11 mouse cellular contexts compared by ENCODE assay signal in the genomic region with DNA sequence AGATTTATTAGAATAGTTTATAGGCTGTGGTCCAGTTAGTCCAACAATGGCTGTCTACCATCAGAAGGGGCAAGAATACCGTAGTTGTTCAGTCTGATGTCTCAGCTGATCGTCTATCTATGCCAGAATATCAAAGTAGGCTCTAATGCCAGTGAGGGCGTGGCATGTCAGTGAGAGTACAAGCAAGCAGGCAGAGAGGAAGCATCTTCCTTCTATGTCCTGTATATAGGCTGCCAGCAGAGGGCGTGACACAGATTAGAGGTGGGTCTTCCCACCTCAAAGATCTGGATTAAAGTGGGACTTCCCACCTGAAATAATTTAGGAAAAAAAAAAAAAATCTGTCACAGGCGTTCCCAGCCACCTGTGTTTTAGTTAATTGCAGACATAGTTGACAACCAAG. TPM values are rescaled to one million over a fixed set of nuclear protein-coding genes. Genes with fewer than 3 reads are reported as not detected.
A peak's percentile ranks its signal among the peaks of the same experiment; 100 is the strongest.
DNase-seq lines count a peak whose midpoint lies in the region; ATAC-seq and TF ChIP-seq lines count a peak whose summit lies in the region.
"Had no signal": no experiment of that assay in that cellular context is flagged by ENCODE, and none has a peak within 500 bp of the region (broad histone marks: within the 10 kb centered on the region; RNA-seq: fewer than 3 reads in every experiment).

No protein-coding gene starts in this region.

- peak; percentile 53 for TF ChIP-seq CTCF in heart, adult 2 months (IDR thresholded peaks at IDR 0.05)

- H3K9me3 ChIP-seq in embryonic facial prominence, embryonic 11.5 days (replicated peaks; ENCODE audit: control insufficient read depth, low read length), result no peaks in the 10 kb centered on the region
- H3K9me3 ChIP-seq: forebrain, embryonic 15.5 days had no signal

- H3K27me3 ChIP-seq in heart, adult 2 months (ENCODE audit: control insufficient read depth, insufficient read depth, low read length), result no peaks in the 10 kb centered on the region
- H3K27me3 ChIP-seq in embryonic facial prominence, embryonic 11.5 days (ENCODE audit: control insufficient read depth, insufficient read depth, low read length), result no peaks in the 10 kb centered on the region
- no peaks in the 10 kb centered on the region for H3K27me3 ChIP-seq in splenic B cell, adult 2 months (ENCODE audit: control insufficient read depth, insufficient read depth, low read length, poor library complexity, severe bottlenecking)
- H3K27me3 ChIP-seq: forebrain, embryonic 15.5 days had no signal

- DNase-seq in heart, adult 2 months, result no peak
- no peak for DNase-seq in heart, postnatal 4 days
- DNase-seq in testis, postnatal 10 days (ENCODE audit: low spot score), result peak; percentile 53
- no peak for DNase-seq in testis, postnatal 14 days (ENCODE audit: low spot score)
- peak; percentile 35 for DNase-seq in embryonic facial prominence, embryonic 11.5 days (ENCODE audit: low spot score)
- peak; percentile 56 for DNase-seq in splenic B cell, adult 2 months (ENCODE audit: low read depth, low spot score)
- no peak for DNase-seq in cerebellum, adult 8-10 months
- DNase-seq in urinary bladder, adult 18-20 months (ENCODE audit: low spot score in 2 of 2), result no peak
- DNase-seq: layer of hippocampus, postnatal 36 days had no signal

- H3K79me2 ChIP-seq in heart, adult 2 months (replicated peaks; ENCODE audit: control insufficient read depth, insufficient read depth, low read length), result no peaks in the 10 kb centered on the region

- TF ChIP-seq EP300 in heart, adult 2 months (IDR thresholded peaks at IDR 0.05; ENCODE audit: insufficient read depth, low read depth, low read length), result no peak

- H3K36me3 ChIP-seq in heart, adult 2 months (ENCODE audit: control insufficient read depth, insufficient read depth, low read length), result peaks cover 2% of the 10 kb centered on the region; the same call in 1 of the 2 replicates
- no peaks in the 10 kb centered on the region for H3K36me3 ChIP-seq in embryonic facial prominence, embryonic 11.5 days (replicated peaks; ENCODE audit: control insufficient read depth, insufficient read depth, low read depth, low read length)
- H3K36me3 ChIP-seq in splenic B cell, adult 2 months (ENCODE audit: control insufficient read depth, insufficient read depth, low read length, poor library complexity, severe bottlenecking), result peaks cover 14% of the 10 kb centered on the region

- no peak for TF ChIP-seq POLR2A in heart, adult 2 months (IDR thresholded peaks at IDR 0.05; ENCODE audit: insufficient read depth, low read depth, low read length)

- intact Hi-C loops in heart, adult 2 months (cut with DNase I), result no loop called here

- 42% methylated on average over 5 of the region's 5 CpGs for WGBS in heart, adult 2 months
- 34% methylated on average over 5 of the region's 5 CpGs for WGBS in embryonic facial prominence, embryonic 11.5 days

- no peak for ATAC-seq in embryonic facial prominence, embryonic 11.5 days (replicated peaks; ENCODE audit: insufficient number of reproducible peaks, low FRiP score, low TSS enrichment, low read depth)
- ATAC-seq: forebrain, embryonic 15.5 days had no signal

- H3K4me3 ChIP-seq in heart, adult 2 months, result no peak overlapping the region
- H3K4me3 ChIP-seq in embryonic facial prominence, embryonic 11.5 days (ENCODE audit: low read depth, low read length), result no peak overlapping the region
- H3K4me3 ChIP-seq: forebrain, embryonic 15.5 days; myocyte had no signal

- peaks cover 2% of the 10 kb centered on the region; the same call in 1 of the 2 replicates for H3K4me1 ChIP-seq in heart, adult 2 months (ENCODE audit: control insufficient read depth, insufficient read depth, low read length)
- no peaks in the 10 kb centered on the region for H3K4me1 ChIP-seq in embryonic facial prominence, embryonic 11.5 days (ENCODE audit: control insufficient read depth, insufficient read depth, low read length)
- H3K4me1 ChIP-seq: forebrain, embryonic 15.5 days had no signal

- no peak overlapping the region for H3K9ac ChIP-seq in heart, adult 2 months (ENCODE audit: low read depth, low read length)
- H3K9ac ChIP-seq in embryonic facial prominence, embryonic 11.5 days (replicated peaks; ENCODE audit: low read length), result no peak overlapping the region
- H3K9ac ChIP-seq: forebrain, embryonic 15.5 days had no signal

- H3K27ac ChIP-seq in heart, adult 2 months, result no peak overlapping the region
- no peak overlapping the region for H3K27ac ChIP-seq in embryonic facial prominence, embryonic 11.5 days (replicated peaks; ENCODE audit: low read depth, low read length)
- H3K27ac ChIP-seq: forebrain, embryonic 15.5 days had no signal

- H3K4me2 ChIP-seq in embryonic facial prominence, embryonic 11.5 days (ENCODE audit: low read depth, low read length), result no peak overlapping the region
- H3K4me2 ChIP-seq: forebrain, embryonic 15.5 days had no signal

RNA-seq across cellular contexts. Expression of a gene that starts 7.5 kb away (rescaled TPM):
- 1 to 10 TPM; 5.7 to 8.6 TPM for total RNA-seq in heart, adult 2 months (2021)
- 12.3 and 15.3 TPM in 2 replicates for polyA plus RNA-seq in heart, adult 2 months (2012; rRNA removed)
- total RNA-seq in heart, postnatal 4 days (2021), result 10 to 100 TPM; 13.3 to 15.4 TPM
- polyA plus RNA-seq in embryonic facial prominence, embryonic 11.5 days (2014; fragmentation: Nextera tagmentation; extraction: Ambion mirVana), result 36.1 and 39.0 TPM in 2 replicates

RNA-seq across cellular contexts. Expression of a gene that starts 7.6 kb away (rescaled TPM):
- total RNA-seq in heart, adult 2 months (2021), result 1 to 10 TPM; 1.2 to 1.5 TPM
- 3.5 and 3.7 TPM in 2 replicates for polyA plus RNA-seq in heart, adult 2 months (2012; rRNA removed)
- total RNA-seq in heart, postnatal 4 days (2021), result 1 to 10 TPM; 4.0 to 4.2 TPM
- polyA plus RNA-seq in embryonic facial prominence, embryonic 11.5 days (2014; fragmentation: Nextera tagmentation; extraction: Ambion mirVana), result 13.9 and 17.7 TPM in 2 replicates

RNA-seq across cellular contexts. Expression of a gene that starts 21.6 kb away (rescaled TPM):
- total RNA-seq in heart, adult 2 months (2021), result 1 to 10 TPM; 3.9 to 4.8 TPM
- polyA plus RNA-seq in heart, adult 2 months (2012; rRNA removed), result 4.0 and 4.3 TPM in 2 replicates
- 1 to 10 TPM; 1.3 to 2.2 TPM for total RNA-seq in heart, postnatal 4 days (2021)
- 1.2 and 1.7 TPM in 2 replicates for polyA plus RNA-seq in embryonic facial prominence, embryonic 11.5 days (2014; fragmentation: Nextera tagmentation; extraction: Ambion mirVana)

Comparison
In these comparisons a context has a peak if more than half of its experiments do, and no peak if none do; other contexts are left out.
1. DNase-seq: peak in testis, postnatal 10 days (single experiment), embryonic facial prominence, embryonic 11.5 days (single experiment) and splenic B cell, adult 2 months (single experiment); none in heart, adult 2 months (0 of 2), heart, postnatal 4 days (single experiment), testis, postnatal 14 days (single experiment), cerebellum, adult 8-10 months (single experiment) and urinary bladder, adult 18-20 months (0 of 2).